Mouse (Mus musculus): Measurements from ENCODE around the gene Tpx2. TPM values are rescaled to one million over a fixed set of nuclear protein-coding genes. Genes with fewer than 3 reads are reported as not detected.

Gene Tpx2
- polyA plus RNA-seq, 1 experiment from 2014 or later = 59.8 TPM

GRCm38 (mm10) chr2:152903586-152903985, 55.8 kb downstream of the Tpx2 start:
- no peak overlapping the region for H3K27ac ChIP-seq (ENCODE audit: low read length)
- H3K4me1 ChIP-seq (ENCODE audit: control insufficient read depth, insufficient read depth, low read length) = peaks cover 22% of the 10 kb centered on the region
- ATAC-seq (ENCODE audit: insufficient read depth, low FRiP score) = no peak
- H3K4me2 ChIP-seq (ENCODE audit: low read depth, low read length) = no peak overlapping the region
- H3K9ac ChIP-seq (ENCODE audit: low read length) = no peak overlapping the region
- WGBS = 70% methylated on average over 4 of the region's 4 CpGs
- no peaks in the 10 kb centered on the region for H3K36me3 ChIP-seq (ENCODE audit: control insufficient read depth, insufficient read depth, low read length)
- H3K9me3 ChIP-seq (replicated peaks; ENCODE audit: control insufficient read depth, low read length) = no peaks in the 10 kb centered on the region
- H3K27me3 ChIP-seq (ENCODE audit: control insufficient read depth, insufficient read depth, low read length) = no peaks in the 10 kb centered on the region
- no peak overlapping the region for H3K4me3 ChIP-seq (replicated peaks; ENCODE audit: low read length)

DNA sequence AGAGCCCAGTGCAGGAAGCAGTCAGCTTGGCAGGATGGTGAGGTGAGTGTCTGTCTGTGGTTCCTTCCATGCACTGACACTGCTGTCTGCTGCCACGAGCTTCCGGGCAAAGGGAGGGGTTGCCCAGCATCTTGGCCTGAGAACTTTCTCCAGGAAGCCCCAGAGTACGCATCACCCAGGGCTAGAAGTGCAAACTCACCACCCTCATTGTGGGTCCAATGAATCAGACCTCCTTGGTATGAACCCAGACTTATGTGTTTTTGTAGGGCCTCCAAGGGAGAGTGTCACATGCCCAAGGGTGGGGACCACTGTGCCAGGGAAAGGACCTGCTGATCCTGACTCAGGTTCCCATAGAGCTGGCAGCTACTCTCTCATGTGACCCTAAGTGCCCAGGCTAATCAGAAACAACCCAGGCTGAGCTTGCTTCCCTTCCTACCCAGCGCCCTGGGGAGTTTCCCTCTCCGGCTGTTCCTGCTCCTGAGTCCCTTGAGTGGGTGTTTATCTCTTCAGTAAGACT, 56.4 kb downstream of the Tpx2 start:
- Histone ChIP-seq H3K9me3 (replicated peaks; ENCODE audit: control insufficient read depth, low read length) (no peaks in the 10 kb centered on the region), H3K36me3 (ENCODE audit: control insufficient read depth, insufficient read depth, low read length) (no peaks in the 10 kb centered on the region), H3K4me1 (ENCODE audit: control insufficient read depth, insufficient read depth, low read length) (peaks cover 22% of the 10 kb centered on the region), H3K27ac (ENCODE audit: low read length) (no peak overlapping the region), H3K9ac (ENCODE audit: low read length) (no peak overlapping the region), H3K27me3 (ENCODE audit: control insufficient read depth, insufficient read depth, low read length) (no peaks in the 10 kb centered on the region), H3K4me3 (replicated peaks; ENCODE audit: low read length) (no peak overlapping the region), H3K4me2 (ENCODE audit: low read depth, low read length) (no peak overlapping the region)
- ATAC-seq (ENCODE audit: insufficient read depth, low FRiP score) = no peak
- WGBS = 57% methylated on average over 5 of the region's 5 CpGs

DNA sequence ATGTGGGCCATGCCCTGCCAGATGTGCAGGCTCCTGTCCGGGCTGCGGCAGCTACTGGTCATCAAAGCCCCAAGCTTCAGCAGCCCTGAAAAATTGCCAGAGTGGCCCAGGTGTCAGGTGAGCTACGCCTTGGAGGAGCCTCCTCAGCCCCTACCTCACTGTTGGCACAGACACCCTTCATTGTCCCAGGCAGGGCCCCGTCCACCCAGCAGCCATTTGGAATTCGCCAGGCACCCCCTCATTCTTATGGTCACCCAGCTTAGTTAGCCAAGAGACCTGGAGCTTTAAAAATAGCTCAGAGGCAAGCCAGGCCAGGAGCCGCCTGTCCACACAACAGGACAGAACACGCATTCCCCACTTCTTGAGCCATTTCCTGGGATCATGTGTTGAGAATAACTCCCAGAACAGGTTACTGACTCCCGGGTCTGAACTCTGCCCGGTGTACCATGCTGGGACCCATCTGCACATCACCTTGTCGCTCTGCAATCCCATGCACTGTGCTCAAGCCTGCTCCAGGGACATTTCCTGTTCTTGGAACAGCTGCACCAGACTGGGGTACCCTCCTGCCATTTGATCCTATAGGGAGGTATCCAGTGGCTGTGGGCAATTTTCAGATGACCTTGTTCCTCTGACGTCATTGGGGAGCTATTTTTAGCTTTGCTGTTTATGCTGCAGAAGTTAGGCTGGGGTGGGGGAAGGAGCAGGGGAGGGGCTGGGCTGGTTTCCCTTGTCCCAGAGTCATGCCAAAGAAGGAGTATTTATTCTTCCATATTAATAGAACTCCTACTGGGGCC, 57.5 kb downstream of the Tpx2 start:
- H3K9me3 ChIP-seq (replicated peaks; ENCODE audit: control insufficient read depth, low read length) = no peaks in the 10 kb centered on the region
- no peak overlapping the region for H3K4me2 ChIP-seq (ENCODE audit: low read depth, low read length)
- H3K4me1 ChIP-seq (ENCODE audit: control insufficient read depth, insufficient read depth, low read length) = peaks cover 22% of the 10 kb centered on the region
- peak; percentile 33; the same call in 1 of the 2 replicates for ATAC-seq (ENCODE audit: insufficient read depth, low FRiP score)
- no peak overlapping the region for H3K9ac ChIP-seq (ENCODE audit: low read length)
- H3K27ac ChIP-seq (ENCODE audit: low read length) = no peak overlapping the region
- 46% methylated on average over 11 of the region's 11 CpGs for WGBS
- no peaks in the 10 kb centered on the region for H3K36me3 ChIP-seq (ENCODE audit: control insufficient read depth, insufficient read depth, low read length)
- no peak overlapping the region for H3K4me3 ChIP-seq (replicated peaks; ENCODE audit: low read length)
- H3K27me3 ChIP-seq (ENCODE audit: control insufficient read depth, insufficient read depth, low read length) = no peaks in the 10 kb centered on the region

DNA sequence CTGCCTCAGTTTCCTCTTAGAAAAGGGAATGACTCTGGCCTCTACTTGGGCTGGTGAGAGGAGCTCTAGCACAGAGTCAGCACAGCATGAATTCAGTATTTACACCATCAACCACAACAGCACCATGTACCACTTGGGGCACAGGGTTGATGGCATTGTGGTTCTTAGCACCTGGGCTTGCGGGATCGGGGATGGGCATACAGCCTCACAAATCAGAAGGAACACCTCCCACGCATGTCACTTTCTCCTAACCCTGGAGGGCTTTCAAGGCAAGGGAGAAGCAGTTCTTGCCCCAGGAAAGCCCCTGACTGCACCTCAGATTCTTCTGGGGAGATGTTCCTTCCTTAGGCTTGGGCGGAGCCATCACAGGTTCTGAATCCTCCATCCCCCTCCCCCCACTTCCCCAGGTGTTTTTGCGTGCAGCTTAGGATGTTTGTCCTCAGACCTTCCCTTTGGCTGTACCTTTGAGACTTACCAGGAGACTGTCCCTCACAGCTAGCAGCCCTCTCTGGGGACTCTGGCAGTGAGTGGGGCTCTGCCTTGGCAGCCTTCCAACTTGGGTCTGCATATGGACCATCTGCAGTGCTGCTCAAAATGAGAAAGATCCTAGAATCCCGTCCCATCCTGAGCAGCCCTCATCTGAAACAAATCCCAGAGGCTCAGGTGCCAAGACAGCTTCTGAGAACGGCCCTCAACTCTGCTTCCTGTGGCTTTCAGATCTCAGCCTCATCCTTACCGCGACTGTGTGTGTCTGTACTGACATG, 58.7 kb downstream of the Tpx2 start:
- 49% methylated on average over 9 of the region's 9 CpGs for WGBS
- Histone ChIP-seq H3K4me1 (ENCODE audit: control insufficient read depth, insufficient read depth, low read length) (peaks cover 22% of the 10 kb centered on the region), H3K36me3 (ENCODE audit: control insufficient read depth, insufficient read depth, low read length) (no peaks in the 10 kb centered on the region), H3K4me3 (replicated peaks; ENCODE audit: low read length) (no peak overlapping the region), H3K9me3 (replicated peaks; ENCODE audit: control insufficient read depth, low read length) (no peaks in the 10 kb centered on the region), H3K9ac (ENCODE audit: low read length) (no peak overlapping the region), H3K27ac (ENCODE audit: low read length) (no peak overlapping the region), H3K4me2 (ENCODE audit: low read depth, low read length) (no peak overlapping the region), H3K27me3 (ENCODE audit: control insufficient read depth, insufficient read depth, low read length) (peaks cover 11% of the 10 kb centered on the region; the same call in 1 of the 2 replicates)
- ATAC-seq (ENCODE audit: insufficient read depth, low FRiP score) = no peak

GRCm38 (mm10) chr2:152907114-152907943, 59.6 kb downstream of the Tpx2 start:
- Histone ChIP-seq H3K27me3 (ENCODE audit: control insufficient read depth, insufficient read depth, low read length) (peaks cover 20% of the 10 kb centered on the region), H3K4me2 (ENCODE audit: low read depth, low read length) (no peak overlapping the region), H3K36me3 (ENCODE audit: control insufficient read depth, insufficient read depth, low read length) (no peaks in the 10 kb centered on the region), H3K9me3 (replicated peaks; ENCODE audit: control insufficient read depth, low read length) (no peaks in the 10 kb centered on the region), H3K9ac (ENCODE audit: low read length) (no peak overlapping the region), H3K27ac (ENCODE audit: low read length) (no peak overlapping the region), H3K4me3 (replicated peaks; ENCODE audit: low read length) (no peak overlapping the region), H3K4me1 (ENCODE audit: control insufficient read depth, insufficient read depth, low read length) (peaks cover 22% of the 10 kb centered on the region)
- ATAC-seq (ENCODE audit: insufficient read depth, low FRiP score) = no peak
- 68% methylated on average over 14 of the region's 14 CpGs for WGBS

DNA sequence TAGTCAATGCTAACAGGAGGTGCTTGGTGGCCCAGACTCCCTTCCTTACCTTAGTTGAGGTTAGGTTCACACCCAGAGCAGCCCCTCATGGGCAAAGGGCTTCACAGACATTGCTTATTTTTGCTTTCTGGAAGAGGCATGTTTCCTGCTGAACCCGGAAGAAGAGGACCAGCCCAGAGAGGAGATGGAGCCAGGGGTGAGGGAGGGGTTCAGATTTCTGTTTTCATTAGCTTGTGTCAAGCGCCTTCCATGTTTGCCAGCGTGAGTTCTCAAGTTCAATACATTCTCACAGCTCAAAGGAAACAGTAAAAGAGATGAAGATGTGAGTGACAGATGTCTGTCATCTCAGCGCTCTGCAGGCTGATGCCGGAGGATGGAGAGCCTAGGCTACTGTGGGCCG, 62.1 kb downstream of the Tpx2 start:
- Histone ChIP-seq H3K36me3 (ENCODE audit: control insufficient read depth, insufficient read depth, low read length) (no peaks in the 10 kb centered on the region), H3K4me3 (replicated peaks; ENCODE audit: low read length) (no peak overlapping the region), H3K4me2 (ENCODE audit: low read depth, low read length) (no peak overlapping the region), H3K9ac (ENCODE audit: low read length) (no peak overlapping the region), H3K9me3 (replicated peaks; ENCODE audit: control insufficient read depth, low read length) (no peaks in the 10 kb centered on the region), H3K27ac (ENCODE audit: low read length) (no peak overlapping the region), H3K4me1 (ENCODE audit: control insufficient read depth, insufficient read depth, low read length) (peaks cover 24% of the 10 kb centered on the region), H3K27me3 (ENCODE audit: control insufficient read depth, insufficient read depth, low read length) (peaks cover 37% of the 10 kb centered on the region)
- ATAC-seq (ENCODE audit: insufficient read depth, low FRiP score) = no peak
- 73% methylated on average over 6 of the region's 6 CpGs for WGBS

DNA sequence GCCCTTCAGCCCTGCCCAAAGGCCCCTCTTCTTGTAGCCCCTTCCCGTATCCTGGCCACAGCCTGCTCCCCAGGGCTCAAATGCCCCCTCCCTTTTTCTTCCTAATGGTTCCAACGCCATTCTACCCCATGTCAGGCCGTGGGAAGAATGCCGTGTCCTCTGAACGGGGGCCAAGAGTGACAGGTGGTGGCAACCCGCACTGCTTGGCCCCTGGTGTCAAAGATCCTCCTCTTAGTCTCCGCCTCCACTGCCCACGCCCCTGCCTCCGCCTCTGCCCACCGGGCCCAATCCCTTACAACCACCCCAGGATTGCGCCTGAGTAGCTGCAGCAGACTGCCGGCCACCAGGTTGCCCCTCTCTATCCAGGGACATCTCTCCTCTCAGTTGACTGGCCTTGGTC, 63.3 kb downstream of the Tpx2 start, which contains the start of gene Mylk2:
Gene Mylk2, plus strand, starts transcription at position 322 of the 400 bp plus-strand sequence.
- H3K4me2 ChIP-seq (ENCODE audit: low read depth, low read length) = no peak within 1 kb of the TSS
- H3K27me3 ChIP-seq (ENCODE audit: control insufficient read depth, insufficient read depth, low read length) = peaks cover 37% of the 10 kb centered on the region
- ATAC-seq (ENCODE audit: insufficient read depth, low FRiP score) = no peak
- 21% methylated on average over 12 of the region's 12 CpGs for WGBS
- no peak within 1 kb of the TSS for H3K9ac ChIP-seq (ENCODE audit: low read length)
- H3K36me3 ChIP-seq (ENCODE audit: control insufficient read depth, insufficient read depth, low read length) = no peaks in the 10 kb centered on the region
- H3K9me3 ChIP-seq (replicated peaks; ENCODE audit: control insufficient read depth, low read length) = no peaks in the 10 kb centered on the region
- no peak within 1 kb of the TSS for H3K4me3 ChIP-seq (replicated peaks; ENCODE audit: low read length)
- H3K4me1 ChIP-seq (ENCODE audit: control insufficient read depth, insufficient read depth, low read length) = peaks cover 17% of the 10 kb centered on the region
- no peak within 1 kb of the TSS for H3K27ac ChIP-seq (ENCODE audit: low read length)

DNA sequence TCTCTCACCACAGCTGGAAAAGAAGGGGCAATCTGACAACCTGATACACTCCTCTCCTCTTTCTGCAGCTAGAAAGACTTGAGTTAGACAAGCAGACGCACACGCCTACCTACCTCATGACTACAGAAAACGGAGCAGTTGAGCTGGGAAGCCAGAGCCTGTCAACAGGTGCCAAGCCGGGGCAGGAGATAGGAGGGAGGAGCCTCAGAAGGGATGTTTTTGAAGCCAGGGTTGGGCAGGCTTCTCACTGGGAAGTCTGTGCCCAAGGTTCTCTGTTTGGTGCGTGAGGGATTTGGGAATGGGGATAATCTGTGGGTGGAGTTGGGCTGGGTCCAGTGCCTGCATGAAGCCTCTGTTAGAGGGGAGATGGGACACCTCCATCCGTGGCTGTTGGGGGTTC, 63.7 kb downstream of the Tpx2 start:
- Histone ChIP-seq H3K9ac (ENCODE audit: low read length) (no peak overlapping the region), H3K4me1 (ENCODE audit: control insufficient read depth, insufficient read depth, low read length) (peaks cover 13% of the 10 kb centered on the region), H3K9me3 (replicated peaks; ENCODE audit: control insufficient read depth, low read length) (no peaks in the 10 kb centered on the region), H3K4me2 (ENCODE audit: low read depth, low read length) (no peak overlapping the region), H3K36me3 (ENCODE audit: control insufficient read depth, insufficient read depth, low read length) (no peaks in the 10 kb centered on the region), H3K27me3 (ENCODE audit: control insufficient read depth, insufficient read depth, low read length) (peaks cover 37% of the 10 kb centered on the region), H3K27ac (ENCODE audit: low read length) (no peak overlapping the region), H3K4me3 (replicated peaks; ENCODE audit: low read length) (no peak overlapping the region)
- WGBS = 25% methylated on average over 6 of the region's 6 CpGs
- no peak for ATAC-seq (ENCODE audit: insufficient read depth, low FRiP score)

Measured in stomach, embryonic 16.5 days (tissue).